Mouse (Mus musculus) kidney, postnatal 0 days (tissue): Measurements from ENCODE around the gene Mmp7. TPM values are rescaled to one million over a fixed set of nuclear protein-coding genes. Genes with fewer than 3 reads are reported as not detected.

Experiments
- ATAC-seq: fragments of 200-750 bp; cut with Nextera tagmentation; replicated peaks from 2 replicates; pipeline ENCODE4 v1.8.0; 2017; ENCODE audit warnings: low read depth, moderate number of reproducible peaks, moderate TSS enrichment, moderate library complexity; ENCODE audit not compliant: low FRiP score
- DNase-seq: peaks from one replicate; pipeline ENCODE4 v3.0.0-alpha.2; 2016; ENCODE audit warnings: low spot score
- H3K27ac ChIP-seq: fragments of 300-500 bp; sonication (generic); 2 replicates; pipeline ENCODE4 v1.5.1; 2014; ENCODE audit warnings: mild to moderate bottlenecking
- H3K27me3 ChIP-seq: fragments of 300-500 bp; sonication (generic); 2 replicates; pipeline ENCODE4 v1.6.1; 2014; ENCODE audit warnings: low read length, mixed read lengths; ENCODE audit not compliant: insufficient read depth
- H3K36me3 ChIP-seq: fragments of 300-500 bp; sonication (generic); 2 replicates; pipeline ENCODE4 v1.6.1; 2014; ENCODE audit warnings: low read length, mixed read lengths; ENCODE audit not compliant: insufficient read depth
- H3K4me1 ChIP-seq: fragments of 300-500 bp; sonication (generic); replicated peaks from 2 replicates; pipeline ENCODE4 v1.6.1; 2014; ENCODE audit warnings: antibody characterized with exemption, low read length, mixed read lengths; ENCODE audit not compliant: insufficient read depth
- H3K4me2 ChIP-seq: fragments of 300-500 bp; sonication (generic); 2 replicates; pipeline ENCODE4 v1.6.1; 2014; ENCODE audit warnings: mild to moderate bottlenecking, low read length, moderate library complexity, mixed read lengths
- H3K4me3 ChIP-seq: fragments of 300-500 bp; sonication (generic); replicated peaks from 2 replicates; pipeline ENCODE4 v1.5.1; 2014; ENCODE audit warnings: low read depth, low read length
- H3K9ac ChIP-seq: fragments of 300-500 bp; sonication (generic); 2 replicates; pipeline ENCODE4 v1.6.1; 2014; ENCODE audit warnings: low read depth, low read length
- H3K9me3 ChIP-seq: fragments of 300-500 bp; sonication (generic); replicated peaks from 2 replicates; pipeline ENCODE4 v1.6.1; 2016; ENCODE audit warnings: low read length, inconsistent platforms, mixed read lengths
- CTCF ChIP-seq: IDR thresholded peaks from 2 replicates; pipeline ENCODE4 v1.5.1; 2016; ENCODE audit warnings: antibody characterized with exemption, low read depth, mild to moderate bottlenecking, moderate library complexity
- WGBS: fragments of 180-500 bp; shearing (Covaris S2); extraction: QIAGEN DNeasy Blood & Tissue Kit; methylation state at CpG from one replicate; pipeline ENCODE4 v1.1.7; 2014; 5-methylcytosine and 5-hydroxymethylcytosine counted together
- polyA plus RNA-seq: library from polyadenylated mRNA; unstranded; fragments of >200 nt; fragmentation: Nextera tagmentation; extraction: Ambion mirVana; gene quantifications from 2 replicates; pipeline ENCODE4 v1.2.1, GENCODE M21; 2015

Gene Mmp7
- polyA plus RNA-seq, 1 experiment from 2014 or later: 0.32 TPM

- no peak for ATAC-seq
- Histone ChIP-seq H3K27ac (no peak overlapping the region), H3K9me3 (no peaks in the 10 kb centered on the region), H3K4me1 (no peaks in the 10 kb centered on the region), H3K27me3 (no peaks in the 10 kb centered on the region), H3K4me3 (no peak overlapping the region), H3K9ac (no peak overlapping the region), H3K36me3 (no peaks in the 10 kb centered on the region), H3K4me2 (no peak overlapping the region)
- WGBS: 96% methylated on average over 1 of the region's 1 CpGs
- TF ChIP-seq CTCF: no peak
- no peak for DNase-seq
Observed at GRCm38 (mm10) chr9:7721543-7721942, 29.7 kb downstream of the Mmp7 start.

GRCm38 (mm10) chr9:7728997-7729396 is 37.1 kb downstream of the Mmp7 start:
- Histone ChIP-seq H3K9me3 (no peaks in the 10 kb centered on the region), H3K27ac (no peak overlapping the region), H3K27me3 (no peaks in the 10 kb centered on the region), H3K4me2 (no peak overlapping the region), H3K4me1 (no peaks in the 10 kb centered on the region), H3K36me3 (no peaks in the 10 kb centered on the region), H3K4me3 (no peak overlapping the region), H3K9ac (no peak overlapping the region)
- DNase-seq: no peak
- 89% methylated on average over 4 of the region's 4 CpGs for WGBS
- TF ChIP-seq CTCF: no peak
- ATAC-seq: no peak

GRCm38 (mm10) chr9:7742696-7743095 is 50.8 kb downstream of the Mmp7 start:
- DNase-seq: no peak
- Histone ChIP-seq H3K27me3 (no peaks in the 10 kb centered on the region), H3K9ac (no peak overlapping the region), H3K36me3 (no peaks in the 10 kb centered on the region), H3K4me1 (no peaks in the 10 kb centered on the region), H3K4me2 (no peak overlapping the region), H3K4me3 (no peak overlapping the region), H3K9me3 (no peaks in the 10 kb centered on the region), H3K27ac (no peak overlapping the region)
- no peak for TF ChIP-seq CTCF
- no peak for ATAC-seq
- 81% methylated on average over 1 of the region's 1 CpGs for WGBS

- DNase-seq: no peak
Observed at GRCm38 (mm10) chr9:7744156-7744555, 52.3 kb downstream of the Mmp7 start.

GRCm38 (mm10) chr9:7748881-7749280 is 57.0 kb downstream of the Mmp7 start:
- ATAC-seq: no peak

More at GRCm38 (mm10) chr9:7744156-7744555, 52.3 kb downstream of the Mmp7 start:
- H3K4me1 ChIP-seq: no peaks in the 10 kb centered on the region
- TF ChIP-seq CTCF: no peak
- no peak overlapping the region for H3K4me3 ChIP-seq
- no peak overlapping the region for H3K4me2 ChIP-seq
- H3K36me3 ChIP-seq: no peaks in the 10 kb centered on the region
- WGBS: 39% methylated on average over 1 of the region's 1 CpGs
- no peak for ATAC-seq
- H3K27me3 ChIP-seq: no peaks in the 10 kb centered on the region
- H3K9ac ChIP-seq: no peak overlapping the region
- no peak overlapping the region for H3K27ac ChIP-seq
- H3K9me3 ChIP-seq: no peaks in the 10 kb centered on the region

More at GRCm38 (mm10) chr9:7748881-7749280, 57.0 kb downstream of the Mmp7 start:
- Histone ChIP-seq H3K27ac (no peak overlapping the region), H3K36me3 (no peaks in the 10 kb centered on the region), H3K9me3 (no peaks in the 10 kb centered on the region), H3K4me2 (no peak overlapping the region), H3K27me3 (no peaks in the 10 kb centered on the region), H3K9ac (no peak overlapping the region), H3K4me3 (no peak overlapping the region), H3K4me1 (no peaks in the 10 kb centered on the region)
- 86% methylated on average over 3 of the region's 3 CpGs for WGBS
- TF ChIP-seq CTCF: no peak
- no peak for DNase-seq

Other genes with a start within 250 kb of the Mmp7 start
- gene Mmp3, start 246.3 kb upstream of the Mmp7 start, polyA plus RNA-seq: not detected in 2 replicates
- gene Mmp10, start 189.7 kb upstream of the Mmp7 start, polyA plus RNA-seq: 0.07 TPM in 1 of 2 replicates, not detected in the other
- 0.86 and 1.3 TPM in 2 replicates for gene Mmp8, start 133.6 kb upstream of the Mmp7 start, polyA plus RNA-seq
- gene Mmp27, start 120.7 kb upstream of the Mmp7 start, polyA plus RNA-seq: not detected in 2 replicates
- gene Mmp20, start 63.9 kb upstream of the Mmp7 start, polyA plus RNA-seq: 0.13 and 0.20 TPM in 2 replicates
- gene Tmem123, start 72.0 kb downstream of the Mmp7 start, polyA plus RNA-seq: 96.1 and 101 TPM in 2 replicates
- gene Birc2, start 145.0 kb downstream of the Mmp7 start, polyA plus RNA-seq: 36.4 and 37.4 TPM in 2 replicates
- gene Birc3, start 181.1 kb downstream of the Mmp7 start, polyA plus RNA-seq: 5.3 and 7.2 TPM in 2 replicates